Mouse (Mus musculus) heart, embryonic 10.5 days (tissue): ENCODE results near the gene Psmc3ip. TPM values are rescaled to one million over a fixed set of nuclear protein-coding genes. Genes with fewer than 3 reads are reported as not detected.

Experiments used
- DNase-seq: peaks from one replicate; pipeline ENCODE4 v3.0.0-alpha.2; 2017; ENCODE audit warnings: low spot score
- H3K27ac ChIP-seq: fragments of 300-500 bp; sonication (generic); 2 replicates; pipeline ENCODE4 v1.5.1; 2016; ENCODE audit warnings: mild to moderate bottlenecking
- H3K27me3 ChIP-seq: fragments of 300-500 bp; sonication (generic); 2 replicates; pipeline ENCODE4 v1.6.1; 2016; ENCODE audit warnings: mild to moderate bottlenecking; ENCODE audit not compliant: poor library complexity, insufficient read depth, severe bottlenecking
- H3K36me3 ChIP-seq: fragments of 300-500 bp; sonication (generic); 2 replicates; pipeline ENCODE4 v1.6.1; 2016; ENCODE audit warnings: mild to moderate bottlenecking, moderate library complexity
- H3K4me1 ChIP-seq: fragments of 300-500 bp; sonication (generic); 2 replicates; pipeline ENCODE4 v1.6.1; 2016; ENCODE audit warnings: mild to moderate bottlenecking
- H3K4me3 ChIP-seq: fragments of 300-500 bp; sonication (generic); 2 replicates; pipeline ENCODE4 v1.5.1; 2016; ENCODE audit warnings: mild to moderate bottlenecking, moderate library complexity
- H3K9me3 ChIP-seq: fragments of 300-500 bp; sonication (generic); 2 replicates; pipeline ENCODE4 v1.6.1; 2016; ENCODE audit warnings: mild to moderate bottlenecking, moderate library complexity
- WGBS: fragments of 180-500 bp; shearing (Covaris S2); methylation state at CpG from one replicate; pipeline ENCODE4 v1.1.7; 2016; 5-methylcytosine and 5-hydroxymethylcytosine counted together
- polyA plus RNA-seq: library from polyadenylated mRNA; unstranded; fragments of >200 nt; fragmentation: Nextera tagmentation; extraction: Ambion mirVana; gene quantifications from 2 replicates; pipeline ENCODE4 v1.2.1, GENCODE M21; 2016

The Psmc3ip gene
- polyA plus RNA-seq, 1 experiment from 2014 or later: 40.8 TPM

- 61% methylated on average over 4 of the region's 4 CpGs for WGBS
- Histone ChIP-seq H3K4me1 (peaks cover 75% of the 10 kb centered on the region), H3K27ac (peak overlapping the region; percentile 93), H3K27me3 (no peaks in the 10 kb centered on the region), H3K36me3 (peaks cover 9% of the 10 kb centered on the region; the same call in 1 of the 2 replicates), H3K4me3 (peak overlapping the region; percentile 6; the same call in 1 of the 2 replicates), H3K9me3 (no peaks in the 10 kb centered on the region)
- DNase-seq: no peak
These were observed 30.8 kb downstream of the Psmc3ip start for GRCm38 (mm10) chr11:101064462-101064861.

GRCm38 (mm10) chr11:101063676-101064327, 31.4 kb downstream of the Psmc3ip start:
- peak; percentile 94 for DNase-seq
- Histone ChIP-seq H3K27me3 (no peaks in the 10 kb centered on the region), H3K36me3 (peaks cover 9% of the 10 kb centered on the region; the same call in 1 of the 2 replicates), H3K27ac (peak overlapping the region; percentile 93), H3K4me1 (peaks cover 79% of the 10 kb centered on the region), H3K9me3 (no peaks in the 10 kb centered on the region), H3K4me3 (peak overlapping the region; percentile 6)
- 8% methylated on average over 12 of the region's 12 CpGs for WGBS

GRCm38 (mm10) chr11:101062971-101063675, 32.1 kb downstream of the Psmc3ip start:
- H3K36me3 ChIP-seq: peaks cover 9% of the 10 kb centered on the region; the same call in 1 of the 2 replicates
- no peaks in the 10 kb centered on the region for H3K27me3 ChIP-seq
- H3K4me3 ChIP-seq: peak overlapping the region; percentile 6
- WGBS: 53% methylated on average over 14 of the region's 14 CpGs
- H3K27ac ChIP-seq: peak overlapping the region; percentile 93
- peaks cover 86% of the 10 kb centered on the region for H3K4me1 ChIP-seq
- no peak for DNase-seq
- H3K9me3 ChIP-seq: no peaks in the 10 kb centered on the region

GRCm38 (mm10) chr11:101062165-101062884, 32.9 kb downstream of the Psmc3ip start:
- DNase-seq: no peak
- no peaks in the 10 kb centered on the region for H3K9me3 ChIP-seq
- H3K27me3 ChIP-seq: no peaks in the 10 kb centered on the region
- H3K4me1 ChIP-seq: peaks cover 94% of the 10 kb centered on the region
- 0 out of 2 replicates have a peak overlapping the region, but pooled peaks have one; percentile 6 for H3K4me3 ChIP-seq
- H3K36me3 ChIP-seq: peaks cover 14% of the 10 kb centered on the region; the same call in 1 of the 2 replicates
- H3K27ac ChIP-seq: peak overlapping the region; percentile 93
- 78% methylated on average over 12 of the region's 12 CpGs for WGBS

GRCm38 (mm10) chr11:101061049-101061448, 34.2 kb downstream of the Psmc3ip start:
- no peak overlapping the region for H3K4me3 ChIP-seq
- 78% methylated on average over 5 of the region's 5 CpGs for WGBS
- H3K36me3 ChIP-seq: peaks cover 22% of the 10 kb centered on the region; the same call in 1 of the 2 replicates
- no peaks in the 10 kb centered on the region for H3K27me3 ChIP-seq
- H3K9me3 ChIP-seq: no peaks in the 10 kb centered on the region
- H3K27ac ChIP-seq: peak overlapping the region; percentile 93; the same call in 1 of the 2 replicates
- peaks cover 96% of the 10 kb centered on the region for H3K4me1 ChIP-seq
- DNase-seq: no peak

GRCm38 (mm10) chr11:101060126-101060525, 35.1 kb downstream of the Psmc3ip start:
- Histone ChIP-seq H3K4me1 (peaks cover 99% of the 10 kb centered on the region), H3K36me3 (peaks cover 30% of the 10 kb centered on the region), H3K9me3 (no peaks in the 10 kb centered on the region), H3K27me3 (no peaks in the 10 kb centered on the region), H3K27ac (peak overlapping the region; percentile 89), H3K4me3 (no peak overlapping the region)
- peak; percentile 88 for DNase-seq
- 19% methylated on average over 8 of the region's 8 CpGs for WGBS

- H3K4me3 ChIP-seq: no peak overlapping the region
- DNase-seq: no peak
- H3K27me3 ChIP-seq: no peaks in the 10 kb centered on the region
- H3K27ac ChIP-seq: peak overlapping the region; percentile 89
- H3K9me3 ChIP-seq: no peaks in the 10 kb centered on the region
- 87% methylated on average over 10 of the region's 10 CpGs for WGBS
- H3K36me3 ChIP-seq: peaks cover 37% of the 10 kb centered on the region
- peaks cover 94% of the 10 kb centered on the region for H3K4me1 ChIP-seq
These were observed 35.8 kb downstream of the Psmc3ip start for GRCm38 (mm10) chr11:101059473-101059872.

- Histone ChIP-seq H3K27me3 (no peaks in the 10 kb centered on the region), H3K36me3 (peaks cover 42% of the 10 kb centered on the region), H3K4me3 (no peak overlapping the region), H3K4me1 (peaks cover 87% of the 10 kb centered on the region), H3K27ac (peak overlapping the region; percentile 89), H3K9me3 (no peaks in the 10 kb centered on the region)
- no peak for DNase-seq
- WGBS: 39% methylated on average over 5 of the region's 5 CpGs
These were observed 36.5 kb downstream of the Psmc3ip start for GRCm38 (mm10) chr11:101058726-101059125.

GRCm38 (mm10) chr11:101057860-101058259, 37.4 kb downstream of the Psmc3ip start:
- DNase-seq: peak; percentile 90
- peaks cover 78% of the 10 kb centered on the region for H3K4me1 ChIP-seq
- H3K4me3 ChIP-seq: no peak overlapping the region
- H3K27ac ChIP-seq: peak overlapping the region; percentile 71
- H3K27me3 ChIP-seq: no peaks in the 10 kb centered on the region
- H3K9me3 ChIP-seq: no peaks in the 10 kb centered on the region
- peaks cover 50% of the 10 kb centered on the region for H3K36me3 ChIP-seq
- 33% methylated on average over 5 of the region's 5 CpGs for WGBS

- Histone ChIP-seq H3K36me3 (peaks cover 53% of the 10 kb centered on the region), H3K9me3 (no peaks in the 10 kb centered on the region), H3K4me3 (no peak overlapping the region; the same call in 1 of the 2 replicates), H3K27ac (peak overlapping the region; percentile 71), H3K4me1 (peaks cover 68% of the 10 kb centered on the region), H3K27me3 (no peaks in the 10 kb centered on the region)
- WGBS: 12% methylated on average over 8 of the region's 8 CpGs
- DNase-seq: no peak
These were observed 38.4 kb downstream of the Psmc3ip start for GRCm38 (mm10) chr11:101056885-101057284.

GRCm38 (mm10) chr11:101055418-101055817, 39.8 kb downstream of the Psmc3ip start:
- no peaks in the 10 kb centered on the region for H3K9me3 ChIP-seq
- H3K27ac ChIP-seq: peak overlapping the region; percentile 71
- peaks cover 64% of the 10 kb centered on the region for H3K36me3 ChIP-seq
- DNase-seq: no peak
- H3K4me3 ChIP-seq: no peak overlapping the region
- H3K4me1 ChIP-seq: peaks cover 57% of the 10 kb centered on the region
- 73% methylated on average over 14 of the region's 14 CpGs for WGBS
- no peaks in the 10 kb centered on the region for H3K27me3 ChIP-seq

GRCm38 (mm10) chr11:101053974-101054373, 41.3 kb downstream of the Psmc3ip start:
- WGBS: 100% methylated on average over 1 of the region's 1 CpGs
- Histone ChIP-seq H3K27ac (no peak overlapping the region), H3K27me3 (no peaks in the 10 kb centered on the region), H3K9me3 (no peaks in the 10 kb centered on the region), H3K36me3 (peaks cover 78% of the 10 kb centered on the region), H3K4me1 (peaks cover 42% of the 10 kb centered on the region), H3K4me3 (no peak overlapping the region)
- DNase-seq: no peak
